Mouse (Mus musculus) lung, postnatal 14 days (tissue): ENCODE data around the gene Creg2.
"Not testable (repeated sequence)": the region's sequence is repeated elsewhere in the genome, so short reads cannot be mapped to it uniquely, and the experiment has no call there.

ENCODE experiments used
- DNase-seq: peaks from one replicate; pipeline ENCODE4 v3.0.0; 2021

Creg2 gene

GRCm38 (mm10) chr1:39651241-39651548, at the start of gene Creg2:
Gene Creg2 (minus strand): TSS chr1:39651474.
- no peak for DNase-seq

DNA sequence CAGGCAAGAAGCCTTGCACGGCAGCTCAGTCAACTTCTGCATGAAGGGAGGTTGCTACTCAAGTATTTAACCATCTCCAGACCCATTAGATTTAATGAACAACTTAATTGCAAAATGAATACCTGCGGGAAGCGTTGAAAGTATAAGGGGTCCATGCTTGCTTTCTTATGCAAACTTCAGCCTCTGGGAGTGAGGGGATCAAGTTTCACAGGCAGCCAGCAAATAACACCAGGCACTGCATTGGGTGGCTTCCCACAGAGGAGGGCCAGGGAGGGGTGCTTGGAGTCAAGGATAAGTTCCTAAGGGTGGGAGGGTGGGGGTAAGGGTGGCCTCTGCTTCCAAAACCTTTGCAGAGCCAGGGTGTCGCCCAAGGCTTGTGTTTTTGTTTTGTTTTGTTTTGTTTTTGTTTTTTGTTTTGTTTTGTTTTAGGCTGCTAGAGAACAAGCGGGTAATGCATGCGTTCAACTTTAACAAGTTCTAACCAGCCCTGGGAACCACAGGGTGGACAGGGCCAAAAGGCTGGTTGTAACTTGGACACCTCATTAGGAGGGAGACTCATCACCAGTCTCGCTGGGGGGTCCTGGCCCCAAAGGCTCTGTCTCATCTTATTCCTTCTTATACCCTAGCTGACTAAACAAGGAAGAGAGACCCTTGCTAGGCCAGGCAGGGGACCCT, 49.5 kb upstream of the Creg2 start:
- no peak for DNase-seq

DNA sequence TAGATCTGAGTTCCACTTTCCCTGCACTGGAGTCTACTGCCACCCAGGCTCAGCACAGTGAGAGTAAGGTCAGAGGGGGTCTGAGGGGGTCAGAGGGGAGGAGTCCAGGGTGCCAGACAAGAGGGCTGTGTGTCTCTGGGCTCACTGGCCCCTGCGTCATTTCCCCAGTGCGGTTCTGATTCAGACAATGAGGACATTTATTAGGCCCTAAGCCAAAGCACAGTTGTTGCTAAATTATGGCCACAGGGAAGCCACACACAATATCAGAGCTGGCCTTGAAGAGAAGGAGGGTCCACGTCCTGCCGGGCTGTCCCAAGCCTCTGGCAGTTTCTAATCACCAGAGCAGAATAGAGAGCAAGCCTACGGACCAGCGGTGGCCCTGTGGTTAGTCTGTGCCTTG, 47.2 kb upstream of the Creg2 start:
- peak; percentile 47 for DNase-seq

DNA sequence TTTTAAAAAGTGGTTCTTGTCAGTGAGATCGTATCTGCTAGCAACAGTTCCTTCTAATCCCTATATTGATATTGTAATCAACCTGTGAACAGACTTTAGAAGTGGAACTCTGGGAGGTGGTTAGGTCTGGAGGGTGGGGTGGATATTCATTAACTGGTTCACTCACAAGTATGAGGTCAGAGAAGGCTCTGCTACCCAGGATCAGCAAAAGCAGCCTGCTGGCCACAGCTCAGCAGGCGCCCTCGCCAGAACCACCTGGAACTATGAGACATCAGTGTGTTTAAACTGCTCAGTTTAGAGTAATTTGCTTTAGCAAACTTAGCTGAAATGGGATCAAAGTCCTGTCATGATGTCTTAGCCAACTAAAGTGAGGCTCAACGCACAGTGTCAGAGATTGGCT, 43.9 kb upstream of the Creg2 start:
- DNase-seq: no peak

- DNase-seq: no peak
Measured at GRCm38 (mm10) chr1:39694756-39695155, 43.5 kb upstream of the Creg2 start.

DNA sequence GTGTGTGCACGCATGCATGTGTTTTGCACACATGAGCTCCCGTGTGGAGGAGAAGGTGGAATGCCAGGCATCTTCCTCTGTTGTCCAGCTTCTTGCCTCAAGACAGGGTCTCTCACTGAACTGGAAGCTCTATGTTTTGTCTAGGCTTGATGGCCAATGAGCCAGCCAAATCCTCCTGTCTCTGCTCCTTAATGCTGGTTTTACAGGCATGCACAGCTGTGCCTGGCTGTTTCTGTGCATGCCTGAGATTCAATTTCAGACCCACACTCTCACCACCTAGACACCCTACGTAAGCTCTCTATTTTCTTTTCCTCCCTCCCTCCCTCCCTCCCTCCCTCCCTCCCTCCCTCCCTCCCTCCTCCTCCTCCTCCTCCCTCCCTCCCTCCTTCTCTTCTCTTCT, 40.7 kb upstream of the Creg2 start:
- DNase-seq: no peak

DNA sequence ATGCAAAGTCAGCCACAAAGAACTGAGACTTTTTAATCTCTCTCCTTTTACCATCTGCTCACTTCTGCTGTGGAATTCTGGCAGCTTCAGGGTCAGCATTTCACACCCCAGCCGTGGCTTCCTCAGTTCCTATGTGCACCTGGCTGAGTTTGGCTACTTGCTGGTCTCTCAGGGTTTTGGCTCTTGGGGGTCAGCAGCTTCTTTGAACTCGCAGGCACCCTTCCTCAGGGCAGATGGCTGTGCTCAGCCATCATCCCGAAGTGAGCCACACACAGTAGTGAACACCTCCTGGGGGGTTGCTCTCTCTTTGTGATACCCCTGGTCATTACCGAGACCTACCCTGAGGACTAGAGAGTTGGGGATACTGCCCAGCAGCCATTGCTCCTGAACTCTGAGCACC, 39.8 kb upstream of the Creg2 start:
- DNase-seq: no peak

DNA sequence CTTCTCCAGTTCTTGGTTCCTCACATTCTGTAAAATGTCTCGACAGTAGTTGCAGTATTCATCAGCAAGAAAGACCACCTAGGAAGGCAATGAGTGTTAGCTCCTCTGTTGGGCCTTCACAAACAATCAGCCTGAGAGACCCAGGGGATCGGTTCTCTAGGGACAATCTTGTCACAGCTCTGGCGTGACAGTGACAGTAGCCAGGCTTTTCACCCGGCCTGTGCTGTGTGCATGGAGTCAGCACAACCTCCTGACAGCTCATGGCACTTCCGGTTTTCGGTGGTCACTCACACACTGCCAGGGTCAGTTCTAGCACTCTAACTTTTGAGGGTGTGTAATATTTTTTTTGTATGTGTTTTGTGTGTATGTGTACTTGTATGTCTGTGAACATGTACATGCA, 37.3 kb upstream of the Creg2 start:
- no peak for DNase-seq

- no peak for DNase-seq
Measured at GRCm38 (mm10) chr1:39687279-39687678, 36.0 kb upstream of the Creg2 start.

GRCm38 (mm10) chr1:39685841-39686240, 34.6 kb upstream of the Creg2 start:
- DNase-seq: peak; percentile 87

DNA sequence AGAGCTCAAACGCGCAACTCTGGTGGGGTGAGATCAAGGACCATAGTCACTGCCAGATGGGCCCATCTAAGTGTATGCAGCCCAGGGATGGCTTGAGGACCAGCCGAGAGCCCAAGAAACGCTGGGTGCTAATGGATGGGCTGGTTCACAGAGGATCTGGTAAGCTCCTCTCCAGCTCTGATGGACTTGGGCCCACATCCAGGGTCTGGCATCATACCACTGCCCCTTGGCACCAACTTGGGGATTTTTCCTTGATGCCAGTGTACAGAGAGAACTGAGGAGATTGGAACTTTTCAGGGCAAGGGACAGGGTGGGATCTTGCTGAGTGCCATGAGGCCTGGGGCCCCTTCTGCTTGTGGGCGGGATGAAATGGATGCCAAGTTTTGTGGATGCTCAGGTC, 30.4 kb upstream of the Creg2 start:
- DNase-seq: no peak

GRCm38 (mm10) chr1:39680546-39680945, 29.3 kb upstream of the Creg2 start:
- no peak for DNase-seq

- DNase-seq: no peak
Measured at GRCm38 (mm10) chr1:39678883-39679282, 27.6 kb upstream of the Creg2 start.

- no peak for DNase-seq
Measured at GRCm38 (mm10) chr1:39676221-39676876, 25.1 kb upstream of the Creg2 start.

- DNase-seq: no peak
Measured at GRCm38 (mm10) chr1:39672362-39673105, 21.3 kb upstream of the Creg2 start.

DNA sequence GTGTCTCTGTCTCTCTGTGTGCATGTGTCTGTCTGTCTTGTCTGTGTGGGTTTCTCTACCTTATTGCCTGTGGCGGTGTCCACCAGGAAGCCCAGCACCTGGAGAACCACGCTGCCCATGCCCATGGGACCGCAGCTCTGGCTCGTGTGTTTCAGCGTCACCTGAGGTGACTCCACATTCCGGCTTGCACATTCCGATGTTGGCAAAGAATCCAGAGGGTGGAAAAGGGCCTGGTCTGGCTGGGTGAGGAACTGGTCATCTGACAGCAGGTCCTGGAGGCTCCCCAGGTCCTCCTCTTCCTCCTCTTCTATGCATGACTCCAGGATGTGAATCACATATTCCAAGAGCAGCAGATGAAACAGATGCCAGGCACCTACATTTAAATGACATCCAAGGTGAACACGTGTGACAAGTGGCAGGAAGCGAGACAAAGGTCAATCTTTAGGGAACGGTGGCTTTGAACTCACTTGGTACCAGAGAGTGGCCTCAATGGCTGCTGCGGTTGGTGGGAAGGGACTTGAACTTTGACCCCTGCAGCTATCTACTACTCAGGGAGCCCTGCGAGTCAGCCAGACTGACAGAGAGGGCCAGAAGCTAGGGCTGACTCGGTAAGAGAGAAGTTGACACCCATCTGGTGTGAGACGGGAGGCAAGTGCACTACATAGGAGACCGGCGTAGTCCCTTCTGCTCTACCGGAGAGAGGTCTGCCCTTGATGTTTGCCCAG, 19.1 kb upstream of the Creg2 start:
- DNase-seq: no peak

DNA sequence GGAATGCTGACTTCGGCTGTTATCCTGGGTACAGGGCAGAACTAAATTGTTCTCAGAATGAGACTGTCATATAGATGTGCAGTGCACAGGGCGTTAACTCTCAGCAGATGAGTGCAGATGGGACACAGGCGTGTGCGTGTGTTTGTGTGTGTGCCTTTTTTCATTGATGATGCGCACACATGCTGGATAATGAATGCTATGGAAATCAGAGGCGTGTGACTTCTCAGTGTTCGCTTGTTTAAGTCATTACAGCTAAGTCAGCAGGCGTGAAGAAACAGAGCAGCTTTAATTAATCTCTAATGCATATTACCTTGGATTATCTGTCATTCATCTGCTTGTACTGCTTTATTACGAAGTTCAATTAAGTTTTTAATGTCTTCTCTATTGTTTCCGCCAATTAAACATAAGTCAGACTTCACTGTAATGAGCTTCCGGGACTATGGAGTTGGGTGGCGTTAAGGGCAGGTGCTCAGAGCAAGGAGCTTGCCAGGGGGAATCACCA, 15.5 kb upstream of the Creg2 start:
- no peak for DNase-seq

DNA sequence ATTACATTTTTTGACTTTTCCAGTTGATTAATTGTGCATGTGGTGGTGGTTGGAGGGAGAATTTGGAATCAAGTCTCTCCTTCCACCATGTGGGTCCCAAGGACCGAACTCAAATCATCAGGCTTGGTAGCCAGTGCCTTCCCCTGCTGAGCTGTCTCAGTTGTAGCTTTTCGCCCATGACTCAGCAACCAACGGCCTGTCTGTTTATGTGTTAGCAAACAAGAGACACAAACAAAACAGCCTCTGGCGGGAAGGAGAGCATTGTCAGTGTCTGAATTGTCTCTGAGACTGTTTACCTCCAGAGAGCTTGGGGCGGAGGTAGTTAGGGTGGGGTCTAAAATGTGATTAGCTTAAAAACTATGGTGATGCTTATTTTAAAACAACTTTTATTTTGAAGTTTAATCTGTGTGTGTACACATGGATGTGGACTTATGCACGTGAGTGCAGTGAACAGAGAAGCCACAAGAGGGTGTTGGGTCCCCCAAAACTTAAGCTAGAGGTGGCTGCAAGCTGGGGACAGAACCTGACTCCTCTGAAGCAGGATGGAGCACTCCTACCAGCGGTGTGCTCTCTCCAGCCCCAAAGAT, 12.9 kb upstream of the Creg2 start:
- no peak for DNase-seq

- no peak for DNase-seq
Measured at GRCm38 (mm10) chr1:39663050-39663449, 11.8 kb upstream of the Creg2 start.

DNA sequence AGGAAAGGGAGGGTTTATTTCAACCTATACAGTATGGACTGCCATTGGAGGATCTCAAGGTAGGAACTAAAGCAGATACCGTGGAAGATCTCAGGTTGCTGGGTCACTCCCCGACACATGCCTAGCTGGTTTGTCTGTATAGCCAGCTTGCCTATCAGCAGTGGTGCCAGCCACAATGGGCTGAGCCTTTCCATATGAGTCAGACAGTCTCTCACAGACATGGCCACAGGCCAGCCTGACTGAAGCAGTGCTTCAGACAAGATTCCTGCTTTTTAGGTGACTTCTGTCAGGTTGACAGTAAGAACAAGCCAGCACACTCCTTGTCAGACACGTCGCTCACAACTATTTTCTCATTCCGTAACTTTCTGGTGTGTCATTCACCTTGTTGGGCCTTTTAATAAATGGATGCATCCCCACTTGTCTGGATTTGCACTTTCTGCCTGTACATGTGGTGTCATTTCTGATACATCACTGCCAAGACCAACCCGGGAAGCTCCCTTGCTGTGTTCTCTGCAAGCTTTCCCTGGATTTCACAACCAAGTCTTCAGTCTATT, 5.8 kb upstream of the Creg2 start:
- DNase-seq: no peak

DNA sequence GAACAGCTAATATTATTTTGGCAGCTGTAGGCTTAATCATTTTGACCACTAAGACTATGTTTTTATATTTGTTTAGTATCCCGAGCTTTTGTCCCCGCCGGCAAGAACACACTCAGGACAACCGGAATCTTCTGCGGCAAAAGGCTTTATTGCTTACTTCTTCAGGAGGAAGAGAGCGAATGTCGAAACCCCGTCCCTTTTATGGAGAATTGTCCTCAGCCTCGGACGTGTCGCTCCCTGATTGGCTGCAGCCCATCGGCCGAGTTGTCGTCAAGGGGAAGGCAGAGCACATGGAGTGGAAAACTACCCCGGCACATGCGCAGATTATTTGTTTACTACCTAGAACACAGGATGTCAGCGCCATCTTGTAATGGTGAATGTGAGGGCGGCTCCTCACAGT, 3.6 kb upstream of the Creg2 start:
- not testable (repeated sequence) for DNase-seq

DNA sequence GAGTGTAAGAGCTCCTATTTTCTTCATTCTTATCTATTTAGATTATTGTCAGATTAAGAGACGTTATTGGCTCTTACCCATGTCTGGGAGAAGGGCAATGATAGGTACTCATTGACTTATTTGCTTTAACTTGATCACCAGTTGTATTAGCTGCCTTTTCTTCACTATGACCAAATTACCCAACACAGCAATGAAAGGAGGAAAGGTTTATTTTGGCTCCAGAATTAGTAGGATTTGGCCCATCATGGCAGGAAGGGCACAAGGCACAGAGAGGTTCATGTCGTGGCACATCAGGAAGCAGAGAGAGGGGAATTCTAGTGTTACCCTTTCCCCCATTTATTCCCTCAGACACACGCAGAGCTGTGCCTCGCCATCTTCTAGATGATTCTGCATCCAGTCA, 1.8 kb upstream of the Creg2 start:
- DNase-seq: no peak
